Mouse (Mus musculus): Measurements from ENCODE around the gene Retreg3.

Gene Retreg3

GRCm38 (mm10) chr11:101071810-101072428 lies 47.8 kb downstream of the Retreg3 start:
- DNase-seq: no peak

DNA sequence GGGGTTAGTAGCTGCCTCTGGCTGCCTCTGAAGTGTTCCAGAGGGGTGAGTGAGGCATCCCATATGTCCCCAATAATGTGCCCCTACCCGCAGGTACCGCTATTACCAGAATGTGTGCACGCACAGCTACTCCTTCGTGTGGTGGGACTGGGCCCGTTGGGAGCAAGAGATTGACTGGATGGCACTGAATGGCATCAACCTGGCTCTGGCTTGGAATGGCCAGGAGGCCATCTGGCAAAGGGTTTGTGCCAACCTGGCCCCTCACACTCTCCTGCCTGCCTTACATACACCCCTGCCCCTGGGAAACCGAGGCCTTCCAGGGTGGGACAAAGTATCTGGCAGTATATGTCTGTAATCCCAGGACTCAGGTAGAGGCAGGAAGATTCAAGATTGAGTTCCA lies 48.7 kb downstream of the Retreg3 start:
- DNase-seq: no peak

GRCm38 (mm10) chr11:101070189-101070527 lies 49.5 kb downstream of the Retreg3 start:
- DNase-seq: no peak

DNA sequence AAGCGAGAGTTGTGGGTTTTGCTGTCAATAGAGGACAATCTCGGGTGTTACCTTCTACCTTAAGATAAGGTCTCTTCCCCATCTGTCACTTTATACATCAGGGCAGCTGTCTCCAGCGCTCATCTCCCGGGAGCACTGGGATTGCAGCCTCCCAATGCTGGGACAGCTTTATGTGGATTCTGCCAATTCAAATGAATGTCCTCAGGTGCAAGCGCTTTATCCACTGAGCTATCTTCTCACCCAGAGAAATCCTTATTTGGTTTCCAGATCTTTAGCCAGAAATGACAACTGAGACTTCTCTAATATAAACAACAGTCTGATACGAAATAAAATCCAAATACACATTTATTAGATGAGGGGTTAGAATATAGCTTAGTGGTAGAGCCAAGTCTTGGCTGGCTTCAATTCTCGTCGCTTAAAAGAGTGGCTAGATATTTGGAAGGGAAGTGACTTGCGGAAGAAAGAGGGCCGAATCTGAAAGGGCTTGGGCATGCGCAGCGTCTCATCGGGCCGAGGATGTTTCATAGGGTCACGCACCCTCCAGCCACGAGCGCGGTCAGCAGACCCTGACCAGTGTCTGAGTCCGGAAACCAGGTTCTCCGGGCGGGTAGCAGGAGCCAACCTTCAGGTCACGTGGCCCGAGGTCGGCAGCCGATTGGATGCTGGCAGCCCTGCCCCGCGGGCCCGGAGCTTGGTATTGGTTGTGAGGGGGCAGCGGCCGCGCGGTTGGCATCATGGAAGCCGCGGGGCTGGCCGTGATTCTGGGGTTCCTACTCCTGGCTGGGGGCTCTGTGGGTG lies 50.1 kb downstream of the Retreg3 start, which contains the start of gene Naglu:
Gene Naglu (plus strand): TSS at position 622 of the 798 bp plus-strand sequence.
- peak; percentile 97 for DNase-seq

DNA sequence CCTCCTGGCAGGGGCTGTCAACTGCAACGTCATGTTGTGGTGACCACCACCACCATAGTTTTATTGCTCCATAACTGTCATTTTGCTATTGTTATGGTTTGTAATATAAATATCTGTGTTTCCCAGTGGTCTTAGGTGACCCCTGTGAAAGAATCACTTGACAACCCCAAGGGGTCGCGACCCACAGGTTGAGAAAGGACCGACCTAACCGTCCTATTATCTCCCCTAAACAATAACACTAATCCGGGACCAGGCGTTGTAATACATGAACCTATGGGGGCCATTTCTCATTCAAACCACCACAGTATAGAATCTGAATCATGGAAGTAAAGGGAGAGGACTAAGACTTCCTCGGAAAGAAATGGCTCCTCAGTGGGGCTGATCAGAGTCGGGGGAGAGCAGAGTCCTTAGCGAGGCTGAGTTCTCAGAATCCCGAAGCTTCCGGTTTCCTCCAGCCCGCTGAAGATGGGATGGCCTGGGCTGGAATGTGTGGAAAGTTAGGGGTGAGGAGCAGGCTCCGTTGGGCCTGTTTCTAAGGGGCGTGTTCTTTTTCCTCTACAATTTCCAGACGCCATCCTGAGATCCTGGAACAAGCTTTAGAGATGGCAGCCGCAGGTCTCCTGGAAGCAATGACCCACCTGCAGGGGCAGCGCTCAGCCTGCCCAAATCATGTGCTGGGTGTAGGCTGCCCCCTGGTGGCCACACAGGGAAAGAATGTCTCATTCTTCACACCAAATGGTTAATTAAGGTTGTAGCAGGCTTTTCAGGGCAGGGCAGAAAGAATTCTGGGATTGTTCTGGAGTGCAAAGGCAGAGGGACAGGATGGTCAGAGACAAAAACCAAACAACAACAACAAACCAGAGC lies 52.9 kb downstream of the Retreg3 start:
- peak; percentile 91 for DNase-seq

GRCm38 (mm10) chr11:101065002-101065401 lies 54.7 kb downstream of the Retreg3 start:
- no peak for DNase-seq

DNA sequence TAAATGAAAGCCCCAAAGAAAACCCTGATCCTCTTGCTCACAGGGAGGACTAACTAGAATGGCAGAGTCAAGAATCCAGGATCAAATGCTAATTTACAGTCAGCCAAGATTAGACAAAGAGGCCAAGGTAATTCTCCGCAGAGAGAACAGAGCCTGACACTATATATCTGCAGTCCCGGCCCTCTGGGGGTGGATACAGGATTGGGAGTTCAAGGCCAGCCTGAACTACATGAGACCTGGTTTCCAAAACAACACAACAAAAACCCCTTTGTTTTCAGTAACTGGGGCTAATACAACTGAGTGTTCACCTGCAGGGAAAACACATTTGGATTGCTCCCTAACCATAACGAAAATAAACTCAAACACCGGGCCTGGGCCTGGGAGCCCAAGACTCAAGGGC lies 55.2 kb downstream of the Retreg3 start:
- DNase-seq: no peak

- DNase-seq: peak; percentile 62
Measured at GRCm38 (mm10) chr11:101063676-101064327, 55.9 kb downstream of the Retreg3 start.

DNA sequence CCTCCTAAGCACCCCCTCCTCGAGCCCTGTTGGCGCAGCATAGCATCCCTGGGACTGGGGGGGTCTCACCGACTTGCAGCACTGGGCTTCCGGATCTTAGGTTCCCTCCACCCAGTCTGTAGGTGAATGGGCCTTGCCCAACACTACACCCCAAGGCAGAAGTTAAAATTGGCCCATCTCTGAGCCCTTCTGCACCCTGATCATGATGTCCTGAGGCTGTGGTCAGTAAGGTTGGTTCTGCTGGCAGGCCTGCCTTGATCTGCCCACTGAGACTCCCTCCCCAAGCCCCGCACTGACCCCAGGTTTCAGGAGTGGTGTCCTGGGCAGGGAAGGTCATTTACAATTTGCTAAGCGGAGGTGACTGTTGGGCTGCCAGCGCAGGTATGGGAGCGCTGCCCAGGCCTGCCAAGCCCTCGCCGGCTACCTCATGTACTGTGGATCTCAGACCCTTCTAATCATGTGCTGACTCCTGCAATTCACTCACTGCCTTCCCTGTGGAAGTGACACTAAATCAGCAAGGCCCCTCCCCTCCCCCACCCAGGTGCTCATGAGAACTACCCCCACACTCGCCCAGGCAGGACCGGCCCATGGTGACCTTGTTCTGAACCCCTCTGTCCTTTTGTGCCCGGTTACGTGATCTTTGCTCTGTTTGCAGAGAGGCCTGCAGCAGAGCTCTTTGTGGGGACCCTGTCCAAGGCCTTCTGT lies 56.6 kb downstream of the Retreg3 start:
- DNase-seq: peak; percentile 36

DNA sequence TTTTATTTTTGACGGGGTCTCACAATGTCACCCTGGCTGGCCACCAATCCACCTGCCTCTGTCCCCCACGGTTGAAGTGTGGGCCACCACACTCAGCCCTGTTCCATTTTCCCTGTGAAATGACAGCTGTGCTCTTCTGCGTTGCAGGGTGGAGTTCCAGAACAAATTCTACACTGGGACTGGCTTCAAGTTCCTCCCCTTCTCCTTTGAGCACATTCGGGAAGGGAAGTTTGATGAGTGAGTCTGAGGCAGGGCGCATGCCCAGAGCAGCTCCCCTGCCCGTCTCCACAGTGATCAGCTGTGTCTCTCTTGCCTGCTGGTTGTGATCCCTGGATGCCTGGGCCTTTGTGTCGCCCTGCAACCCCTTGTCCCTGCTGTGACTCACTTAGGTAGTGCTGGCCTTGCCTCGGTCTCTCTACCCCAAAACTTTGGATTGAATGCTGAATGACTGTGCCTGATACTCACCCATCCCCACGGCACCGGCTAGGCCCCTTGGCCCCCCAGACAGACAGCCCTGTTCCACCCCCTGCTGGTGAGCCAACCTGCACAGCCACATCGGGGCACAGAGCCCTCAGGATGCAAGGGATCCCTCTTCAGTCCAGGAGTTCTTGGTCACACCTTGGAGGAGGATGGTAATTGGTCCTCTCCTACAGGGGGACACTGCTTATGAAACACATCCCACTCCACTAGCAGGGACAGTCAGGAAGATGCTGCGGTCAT lies 57.4 kb downstream of the Retreg3 start:
- DNase-seq: peak; percentile 54

- no peak for DNase-seq
Measured at GRCm38 (mm10) chr11:101061049-101061448, 58.6 kb downstream of the Retreg3 start.

- DNase-seq: peak; percentile 80
Measured at GRCm38 (mm10) chr11:101060126-101060525, 59.6 kb downstream of the Retreg3 start.

- DNase-seq: no peak
Measured at GRCm38 (mm10) chr11:101059473-101059872, 60.2 kb downstream of the Retreg3 start.

- DNase-seq: peak; percentile 42
Measured at GRCm38 (mm10) chr11:101058726-101059125, 61.0 kb downstream of the Retreg3 start.

GRCm38 (mm10) chr11:101057860-101058259 lies 61.8 kb downstream of the Retreg3 start:
- peak; percentile 85 for DNase-seq

GRCm38 (mm10) chr11:101056885-101057284 lies 62.8 kb downstream of the Retreg3 start:
- DNase-seq: peak; percentile 47

GRCm38 (mm10) chr11:101055418-101055817 lies 64.3 kb downstream of the Retreg3 start:
- no peak for DNase-seq

- no peak for DNase-seq
Measured at GRCm38 (mm10) chr11:101053974-101054373, 65.7 kb downstream of the Retreg3 start.

GRCm38 (mm10) chr11:101052751-101053473 lies 66.8 kb downstream of the Retreg3 start:
- DNase-seq: no peak

GRCm38 (mm10) chr11:101051617-101052016 lies 68.1 kb downstream of the Retreg3 start:
- DNase-seq: no peak

GRCm38 (mm10) chr11:101051051-101051493 lies 68.6 kb downstream of the Retreg3 start:
- DNase-seq: no peak
